Mouse (Mus musculus) small intestine, adult 2 months (tissue): ENCODE results near the gene Necab3. TPM values are rescaled to one million over a fixed set of nuclear protein-coding genes. Genes with fewer than 3 reads are reported as not detected.

Source experiments
- H3K27ac ChIP-seq: fragments of 200-500 bp; 2 replicates; pipeline ENCODE4 v1.5.1; 2012; ENCODE audit warnings: low read depth, low read length, control low read depth, inconsistent platforms; ENCODE audit not compliant: insufficient read depth
- H3K27me3 ChIP-seq: fragments of 200-500 bp; 2 replicates; pipeline ENCODE4 v1.6.1; 2012; ENCODE audit warnings: mild to moderate bottlenecking, moderate library complexity, low read length, inconsistent platforms; ENCODE audit not compliant: control insufficient read depth, insufficient read depth
- H3K36me3 ChIP-seq: fragments of 200-500 bp; 2 replicates; pipeline ENCODE4 v1.6.1; 2012; ENCODE audit warnings: mild to moderate bottlenecking, low read length, control low read depth, inconsistent platforms; ENCODE audit not compliant: control insufficient read depth, insufficient read depth
- H3K4me1 ChIP-seq: fragments of 200-500 bp; 2 replicates; pipeline ENCODE4 v1.6.1; 2012; ENCODE audit warnings: low read length, inconsistent platforms, mixed read lengths; ENCODE audit not compliant: control insufficient read depth, insufficient read depth, insufficient read length
- H3K4me3 ChIP-seq: fragments of 200-500 bp; 2 replicates; pipeline ENCODE4 v1.5.1; 2012; ENCODE audit warnings: low read depth, mild to moderate bottlenecking, control low read depth, inconsistent platforms, low read length, moderate library complexity
- CTCF ChIP-seq: fragments of 200-500 bp; IDR thresholded peaks from 2 replicates; pipeline ENCODE4 v1.5.1; 2012; ENCODE audit warnings: low read depth, mild to moderate bottlenecking, control low read depth, inconsistent platforms, low read length, moderate library complexity, mixed read lengths; ENCODE audit not compliant: insufficient replicate concordance, insufficient read length; ENCODE audit errors: extremely low read depth
- POLR2A ChIP-seq: fragments of 200-500 bp; IDR thresholded peaks from 2 replicates; pipeline ENCODE4 v1.6.1; 2012; ENCODE audit warnings: low read depth, mild to moderate bottlenecking, control low read depth, inconsistent platforms, low read length, moderate library complexity
- WGBS: fragments of 180-500 bp; shearing (Covaris S2); methylation state at CpG from one replicate; pipeline ENCODE4 v1.1.7; 2018; 5-methylcytosine and 5-hydroxymethylcytosine counted together
- polyA plus RNA-seq: library from polyadenylated mRNA; depleted of rRNA; stranded (reverse); fragments of >200 nt; gene quantifications from 2 replicates; pipeline ENCODE4 v1.2.3, GENCODE M21; 2012; rRNA removed

Gene Necab3
- polyA plus RNA-seq, 1 experiment: 0.24 TPM

- 68% methylated on average over 2 of the region's 2 CpGs for WGBS
- no peaks in the 10 kb centered on the region; the same call in 1 of the 2 replicates for H3K4me1 ChIP-seq
- no peak for TF ChIP-seq POLR2A
- TF ChIP-seq CTCF: no peak
- no peaks in the 10 kb centered on the region for H3K27me3 ChIP-seq
- H3K27ac ChIP-seq: no peak overlapping the region
- peaks cover 23% of the 10 kb centered on the region for H3K36me3 ChIP-seq
- H3K4me3 ChIP-seq: no peak overlapping the region
Observed at GRCm38 (mm10) chr2:154507076-154507475, 51.6 kb downstream of the Necab3 start.

GRCm38 (mm10) chr2:154500758-154501157, 57.9 kb downstream of the Necab3 start:
- Histone ChIP-seq H3K4me1 (no peaks in the 10 kb centered on the region), H3K4me3 (no peak overlapping the region), H3K27me3 (no peaks in the 10 kb centered on the region), H3K36me3 (peaks cover 11% of the 10 kb centered on the region), H3K27ac (no peak overlapping the region)
- no peak for TF ChIP-seq CTCF
- no peak for TF ChIP-seq POLR2A
- WGBS: 92% methylated on average over 3 of the region's 3 CpGs

- TF ChIP-seq CTCF (no peak), POLR2A (no peak)
- H3K4me3 ChIP-seq: no peak overlapping the region
- peaks cover 7% of the 10 kb centered on the region for H3K36me3 ChIP-seq
- H3K27ac ChIP-seq: no peak overlapping the region
- no peaks in the 10 kb centered on the region for H3K4me1 ChIP-seq
- 94% methylated on average over 2 of the region's 2 CpGs for WGBS
- no peaks in the 10 kb centered on the region for H3K27me3 ChIP-seq
Observed at GRCm38 (mm10) chr2:154499717-154500247, 58.9 kb downstream of the Necab3 start.

- no peak for TF ChIP-seq POLR2A
- TF ChIP-seq CTCF: no peak
- Histone ChIP-seq H3K27me3 (no peaks in the 10 kb centered on the region), H3K4me1 (no peaks in the 10 kb centered on the region), H3K4me3 (no peak overlapping the region), H3K36me3 (peaks cover 2% of the 10 kb centered on the region), H3K27ac (no peak overlapping the region)
- WGBS: 63% methylated on average over 5 of the region's 5 CpGs
Observed at GRCm38 (mm10) chr2:154498571-154498970, 60.1 kb downstream of the Necab3 start.

GRCm38 (mm10) chr2:154495021-154495420, 63.7 kb downstream of the Necab3 start:
- no peak overlapping the region for H3K4me3 ChIP-seq
- no peaks in the 10 kb centered on the region for H3K27me3 ChIP-seq
- no peaks in the 10 kb centered on the region for H3K36me3 ChIP-seq
- no peak overlapping the region for H3K27ac ChIP-seq
- WGBS: 92% methylated on average over 4 of the region's 4 CpGs
- TF ChIP-seq CTCF (no peak), POLR2A (no peak)
- no peaks in the 10 kb centered on the region for H3K4me1 ChIP-seq

Other genes with a start within 250 kb of the Necab3 start
- 3.2 and 5.4 TPM in 2 replicates for gene Cdk5rap1, start 185.9 kb downstream of the Necab3 start, polyA plus RNA-seq
- 12.0 and 27.5 TPM in 2 replicates for gene Snta1, start 150.8 kb downstream of the Necab3 start, polyA plus RNA-seq
- 3.6 and 9.8 TPM in 2 replicates for gene Cbfa2t2, start 122.4 kb downstream of the Necab3 start, polyA plus RNA-seq
- 0.32 and 0.47 TPM in 2 replicates for gene 1700003F12Rik, start 11.8 kb downstream of the Necab3 start, polyA plus RNA-seq
- not detected in 2 replicates for gene Actl10, start 7.1 kb downstream of the Necab3 start, polyA plus RNA-seq
- gene E2f1, start 11.0 kb upstream of the Necab3 start, polyA plus RNA-seq: 7.1 and 14.5 TPM in 2 replicates
- 21.4 and 28.8 TPM in 2 replicates for gene Pxmp4, start 44.8 kb upstream of the Necab3 start, polyA plus RNA-seq
- 2.6 and 4.7 TPM in 2 replicates for gene Zfp341, start 54.4 kb upstream of the Necab3 start, polyA plus RNA-seq
- gene 4930519P11Rik, start 54.5 kb upstream of the Necab3 start, polyA plus RNA-seq: 0.46 and 1.6 TPM in 2 replicates
- gene Chmp4b, start 92.8 kb upstream of the Necab3 start, polyA plus RNA-seq: 73.2 and 131 TPM in 2 replicates
- gene Gm14214, start 211.1 kb upstream of the Necab3 start, polyA plus RNA-seq: not detected in 2 replicates
- gene Raly, start 232.2 kb upstream of the Necab3 start, polyA plus RNA-seq: 84.3 and 178 TPM in 2 replicates
- 1.2 TPM in 1 of 2 replicates, not detected in the other for gene a, start 232.5 kb upstream of the Necab3 start, polyA plus RNA-seq